Mouse (Mus musculus): ENCODE data around the gene Gm13178. TPM values are rescaled to one million over a fixed set of nuclear protein-coding genes. Genes with fewer than 3 reads are reported as not detected.
A peak's percentile ranks its signal among the peaks of the same experiment; 100 is the strongest.

The Gm13178 gene
- polyA plus RNA-seq (2014; fragmentation: Nextera tagmentation; extraction: Ambion mirVana), result not detected in 2 replicates

DNA sequence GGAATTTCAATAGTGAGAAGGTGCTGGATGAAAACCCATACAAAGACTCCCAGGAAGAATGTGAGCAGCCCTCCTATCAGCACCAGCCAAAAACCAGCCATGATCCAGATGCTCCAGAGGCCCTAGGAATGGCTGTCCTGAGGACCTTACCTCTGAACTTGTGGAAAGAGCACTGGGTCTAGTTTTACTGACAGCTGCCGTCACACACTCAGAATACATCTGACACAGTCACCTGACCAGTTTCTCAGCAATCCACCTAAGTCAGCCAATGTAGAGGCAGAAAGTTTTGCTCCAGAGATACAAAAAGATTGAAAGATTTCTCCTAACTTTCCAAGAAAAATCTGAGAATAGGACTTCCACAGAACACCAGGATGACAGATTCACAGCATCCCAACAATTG is at the start of gene Gm13178:
Gene Gm13178, minus strand, starts transcription at position 101 of the 400 bp plus-strand sequence.
- no peak for ATAC-seq (ENCODE audit: low read depth)
- Histone ChIP-seq H3K9ac (replicated peaks; ENCODE audit: low read depth, low read length) (no peak within 1 kb of the TSS), H3K4me2 (ENCODE audit: low read depth, low read length) (no peak within 1 kb of the TSS), H3K4me3 (ENCODE audit: low read depth, low read length) (no peak within 1 kb of the TSS), H3K27ac (ENCODE audit: low read depth, low read length) (no peak within 1 kb of the TSS), H3K36me3 (ENCODE audit: control insufficient read depth, insufficient read depth, low read length) (no peaks in the 10 kb centered on the region), H3K4me1 (ENCODE audit: control insufficient read depth, insufficient read depth, low read length) (no peaks in the 10 kb centered on the region), H3K9me3 (ENCODE audit: control insufficient read depth, low read length) (no peaks in the 10 kb centered on the region), H3K27me3 (ENCODE audit: control insufficient read depth, insufficient read depth, low read length) (no peaks in the 10 kb centered on the region)
- WGBS, result 84% methylated on average over 1 of the region's 1 CpGs

DNA sequence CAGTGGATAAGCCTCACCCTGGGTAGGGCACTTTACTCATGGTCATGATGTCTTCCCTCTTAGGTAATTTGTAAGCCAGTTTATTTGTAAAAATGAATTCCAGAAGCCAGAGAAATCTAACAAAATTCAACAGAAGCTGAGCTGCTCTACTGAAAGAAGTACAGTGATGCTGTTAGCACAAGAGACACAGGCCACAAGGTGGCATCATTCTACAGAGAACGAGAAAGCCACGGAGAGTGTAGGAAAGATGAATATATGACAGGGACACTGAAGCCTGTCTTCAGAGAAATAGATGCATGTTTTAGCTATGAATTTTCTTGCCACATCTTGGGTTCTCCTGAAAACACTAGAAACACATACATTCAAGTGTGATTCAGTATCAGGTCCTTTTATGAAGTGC is 44.5 kb upstream of the Gm13178 start:
- Histone ChIP-seq H3K27ac (ENCODE audit: low read depth, low read length) (no peak overlapping the region), H3K27me3 (ENCODE audit: control insufficient read depth, insufficient read depth, low read length) (no peaks in the 10 kb centered on the region), H3K9ac (replicated peaks; ENCODE audit: low read depth, low read length) (no peak overlapping the region), H3K4me3 (ENCODE audit: low read depth, low read length) (no peak overlapping the region), H3K36me3 (ENCODE audit: control insufficient read depth, insufficient read depth, low read length) (no peaks in the 10 kb centered on the region), H3K4me1 (ENCODE audit: control insufficient read depth, insufficient read depth, low read length) (no peaks in the 10 kb centered on the region), H3K4me2 (ENCODE audit: low read depth, low read length) (no peak overlapping the region), H3K9me3 (ENCODE audit: control insufficient read depth, low read length) (no peaks in the 10 kb centered on the region)
- WGBS, result 30% methylated on average over 2 of the region's 2 CpGs
- ATAC-seq (ENCODE audit: low read depth), result no peak

DNA sequence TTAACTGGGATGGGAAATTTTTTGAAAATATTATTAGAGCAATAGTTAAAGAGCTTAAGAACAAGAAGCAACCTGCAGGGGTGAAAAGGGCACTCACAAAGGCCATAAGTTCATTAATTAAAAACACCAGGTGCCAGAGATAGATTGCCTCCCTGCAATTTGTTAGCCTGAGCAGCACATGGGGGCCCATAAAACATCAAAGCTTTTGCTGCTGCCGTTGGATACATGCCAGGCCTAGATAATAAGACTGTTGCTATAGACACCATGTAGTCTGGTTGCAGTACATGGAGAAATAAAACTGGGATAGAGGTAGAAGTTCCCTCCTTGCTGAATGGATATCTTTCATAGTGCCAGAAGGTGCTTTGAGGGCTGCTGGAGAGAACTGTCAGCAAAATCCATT is 27.9 kb upstream of the Gm13178 start:
- no peaks in the 10 kb centered on the region for H3K9me3 ChIP-seq (ENCODE audit: control insufficient read depth, low read length)
- H3K4me3 ChIP-seq (ENCODE audit: low read depth, low read length), result no peak overlapping the region
- ATAC-seq (ENCODE audit: low read depth), result peak; percentile 38; the same call in 1 of the 2 replicates
- no peak overlapping the region for H3K27ac ChIP-seq (ENCODE audit: low read depth, low read length)
- H3K4me1 ChIP-seq (ENCODE audit: control insufficient read depth, insufficient read depth, low read length), result no peaks in the 10 kb centered on the region
- no peak overlapping the region for H3K4me2 ChIP-seq (ENCODE audit: low read depth, low read length)
- H3K9ac ChIP-seq (replicated peaks; ENCODE audit: low read depth, low read length), result no peak overlapping the region
- no peaks in the 10 kb centered on the region for H3K27me3 ChIP-seq (ENCODE audit: control insufficient read depth, insufficient read depth, low read length)
- no peaks in the 10 kb centered on the region for H3K36me3 ChIP-seq (ENCODE audit: control insufficient read depth, insufficient read depth, low read length)
- 3% methylated on average over 1 of the region's 1 CpGs for WGBS

DNA sequence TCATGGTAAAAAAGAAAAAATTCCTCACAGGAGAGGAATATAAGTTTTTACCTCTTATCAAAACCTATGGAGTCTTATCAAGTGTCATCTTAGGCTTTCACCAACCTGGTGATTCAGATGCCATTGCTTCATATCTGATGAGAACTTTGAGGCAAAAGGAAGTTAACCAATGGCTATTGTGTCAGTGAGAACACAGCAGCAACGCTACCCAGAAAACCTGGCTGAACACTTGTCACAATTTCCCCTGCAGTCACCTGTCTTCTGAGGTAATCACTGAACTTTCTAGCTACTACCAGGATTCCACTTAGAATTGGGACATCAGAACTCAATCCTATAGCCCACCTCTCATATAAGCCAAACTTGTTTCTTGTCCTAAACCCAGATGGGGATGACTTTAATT is 1.5 kb downstream of the Gm13178 start:
- Histone ChIP-seq H3K27ac (ENCODE audit: low read depth, low read length) (no peak overlapping the region), H3K9ac (replicated peaks; ENCODE audit: low read depth, low read length) (no peak overlapping the region), H3K9me3 (ENCODE audit: control insufficient read depth, low read length) (no peaks in the 10 kb centered on the region), H3K27me3 (ENCODE audit: control insufficient read depth, insufficient read depth, low read length) (no peaks in the 10 kb centered on the region), H3K4me3 (ENCODE audit: low read depth, low read length) (no peak overlapping the region), H3K36me3 (ENCODE audit: control insufficient read depth, insufficient read depth, low read length) (no peaks in the 10 kb centered on the region), H3K4me2 (ENCODE audit: low read depth, low read length) (no peak overlapping the region), H3K4me1 (ENCODE audit: control insufficient read depth, insufficient read depth, low read length) (no peaks in the 10 kb centered on the region)
- ATAC-seq (ENCODE audit: low read depth), result no peak
- 81% methylated on average over 1 of the region's 1 CpGs for WGBS

DNA sequence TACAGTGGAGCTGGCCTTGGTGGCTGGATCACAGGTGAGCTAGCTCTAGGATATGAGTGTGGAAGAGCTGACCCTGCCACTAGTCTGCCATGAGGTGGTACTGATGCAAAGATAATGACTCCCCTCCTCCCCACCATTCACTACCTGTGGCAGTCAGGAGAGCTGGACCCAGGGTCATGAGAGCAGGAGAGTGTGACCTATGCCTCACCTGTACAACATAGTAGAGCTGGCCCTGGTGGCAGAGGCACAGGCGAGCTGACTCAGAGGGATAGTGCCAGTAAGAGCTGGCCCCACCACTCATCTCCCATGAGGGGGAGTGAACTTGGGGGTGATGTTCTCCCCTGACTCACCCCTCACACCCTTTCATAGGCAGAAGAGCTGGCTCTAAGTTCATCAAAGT is 2.9 kb downstream of the Gm13178 start:
- H3K9me3 ChIP-seq (ENCODE audit: control insufficient read depth, low read length), result no peaks in the 10 kb centered on the region
- H3K4me2 ChIP-seq (ENCODE audit: low read depth, low read length), result no peak overlapping the region
- H3K36me3 ChIP-seq (ENCODE audit: control insufficient read depth, insufficient read depth, low read length), result no peaks in the 10 kb centered on the region
- no peak overlapping the region for H3K9ac ChIP-seq (replicated peaks; ENCODE audit: low read depth, low read length)
- H3K4me1 ChIP-seq (ENCODE audit: control insufficient read depth, insufficient read depth, low read length), result no peaks in the 10 kb centered on the region
- no peak for ATAC-seq (ENCODE audit: low read depth)
- WGBS, result 73% methylated on average over 1 of the region's 1 CpGs
- H3K27ac ChIP-seq (ENCODE audit: low read depth, low read length), result no peak overlapping the region
- H3K27me3 ChIP-seq (ENCODE audit: control insufficient read depth, insufficient read depth, low read length), result no peaks in the 10 kb centered on the region
- no peak overlapping the region for H3K4me3 ChIP-seq (ENCODE audit: low read depth, low read length)

DNA sequence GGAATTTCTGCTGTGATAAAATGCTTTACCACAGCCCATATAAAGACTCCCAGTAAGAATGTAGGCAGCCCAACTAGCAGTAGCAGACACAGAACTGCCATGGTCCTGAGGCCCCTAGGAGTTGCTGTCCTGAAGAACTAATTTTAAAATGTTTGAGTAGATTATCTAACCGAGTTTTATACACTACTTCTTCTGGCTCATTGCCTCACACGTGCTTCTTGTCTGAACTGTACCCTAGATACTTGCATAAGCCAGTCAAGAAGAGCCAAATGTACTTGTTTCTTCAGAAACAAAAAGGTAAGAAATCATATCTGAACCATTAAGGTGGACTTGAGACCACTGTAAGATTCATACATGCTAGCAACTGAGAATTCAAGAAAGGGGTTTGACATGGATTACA is 34.9 kb downstream of the Gm13178 start, which contains the start of gene Gm436:
Gene Gm436, minus strand, starts transcription at position 101 of the 400 bp plus-strand sequence.
- no peaks in the 10 kb centered on the region for H3K4me1 ChIP-seq (ENCODE audit: control insufficient read depth, insufficient read depth, low read length)
- no peaks in the 10 kb centered on the region for H3K9me3 ChIP-seq (ENCODE audit: control insufficient read depth, low read length)
- H3K27ac ChIP-seq (ENCODE audit: low read depth, low read length), result no peak within 1 kb of the TSS
- H3K4me2 ChIP-seq (ENCODE audit: low read depth, low read length), result no peak within 1 kb of the TSS
- 60% methylated on average over 2 of the region's 2 CpGs for WGBS
- H3K36me3 ChIP-seq (ENCODE audit: control insufficient read depth, insufficient read depth, low read length), result no peaks in the 10 kb centered on the region
- ATAC-seq (ENCODE audit: low read depth), result no peak
- H3K4me3 ChIP-seq (ENCODE audit: low read depth, low read length), result no peak within 1 kb of the TSS
- H3K9ac ChIP-seq (replicated peaks; ENCODE audit: low read depth, low read length), result no peak within 1 kb of the TSS
- no peaks in the 10 kb centered on the region for H3K27me3 ChIP-seq (ENCODE audit: control insufficient read depth, insufficient read depth, low read length)

Other genes with a start within 250 kb of the Gm13178 start
- gene 9430007A20Rik, start 201.6 kb downstream of the Gm13178 start, polyA plus RNA-seq (2014; fragmentation: Nextera tagmentation; extraction: Ambion mirVana), result not detected in 2 replicates
- not detected in 2 replicates for gene Gm13124, start 156.3 kb downstream of the Gm13178 start, polyA plus RNA-seq (2014; fragmentation: Nextera tagmentation; extraction: Ambion mirVana)
- gene Aadacl4, start 107.7 kb downstream of the Gm13178 start, polyA plus RNA-seq (2014; fragmentation: Nextera tagmentation; extraction: Ambion mirVana), result not detected in 2 replicates
- not detected in 2 replicates for gene Gm436, start 35.0 kb downstream of the Gm13178 start, polyA plus RNA-seq (2014; fragmentation: Nextera tagmentation; extraction: Ambion mirVana)
- not detected in 2 replicates for gene Gm438, start 65.2 kb upstream of the Gm13178 start, polyA plus RNA-seq (2014; fragmentation: Nextera tagmentation; extraction: Ambion mirVana)
- gene Dhrs3, start 171.4 kb upstream of the Gm13178 start, polyA plus RNA-seq (2014; fragmentation: Nextera tagmentation; extraction: Ambion mirVana), result 17.0 and 30.8 TPM in 2 replicates

Data from neural tube, embryonic 14.5 days (tissue).